Mouse (Mus musculus): Measurements from ENCODE around the gene Serinc5.

The Serinc5 gene

GRCm38 (mm10) chr13:92615201-92615600 is 4.3 kb downstream of the Serinc5 start:
- DNase-seq, result peak in 1 of 2 experiments; percentile 1

- no peak for DNase-seq
Measured at GRCm38 (mm10) chr13:92616459-92616858, 5.6 kb downstream of the Serinc5 start.

GRCm38 (mm10) chr13:92626196-92626595 is 15.3 kb downstream of the Serinc5 start:
- DNase-seq, result no peak

- DNase-seq, result no peak
Measured at GRCm38 (mm10) chr13:92626725-92627124, 15.8 kb downstream of the Serinc5 start.

- DNase-seq, result peak in 1 of 2 experiments; percentile 0
Measured at GRCm38 (mm10) chr13:92629509-92629908, 18.6 kb downstream of the Serinc5 start.

GRCm38 (mm10) chr13:92631450-92631849 is 20.6 kb downstream of the Serinc5 start:
- DNase-seq, result no peak

GRCm38 (mm10) chr13:92632550-92632949 is 21.7 kb downstream of the Serinc5 start:
- no peak for DNase-seq

- no peak for DNase-seq
Measured at GRCm38 (mm10) chr13:92635040-92635439, 24.1 kb downstream of the Serinc5 start.

- DNase-seq, result no peak
Measured at GRCm38 (mm10) chr13:92636226-92636909, 25.5 kb downstream of the Serinc5 start.

GRCm38 (mm10) chr13:92636910-92637275 is 26.0 kb downstream of the Serinc5 start:
- DNase-seq, result peak; percentile 52 to 56

GRCm38 (mm10) chr13:92639093-92640014 is 28.5 kb downstream of the Serinc5 start:
- peak; percentile 70 to 73 for DNase-seq

- DNase-seq, result no peak
Measured at GRCm38 (mm10) chr13:92644199-92644598, 33.3 kb downstream of the Serinc5 start.

GRCm38 (mm10) chr13:92644753-92645152 is 33.9 kb downstream of the Serinc5 start:
- no peak for DNase-seq

GRCm38 (mm10) chr13:92647695-92648094 is 36.8 kb downstream of the Serinc5 start:
- no peak for DNase-seq

- DNase-seq, result no peak
Measured at GRCm38 (mm10) chr13:92649111-92649510, 38.2 kb downstream of the Serinc5 start.

GRCm38 (mm10) chr13:92650956-92651355 is 40.1 kb downstream of the Serinc5 start:
- DNase-seq, result no peak

GRCm38 (mm10) chr13:92652498-92652897 is 41.6 kb downstream of the Serinc5 start:
- no peak for DNase-seq

- DNase-seq, result no peak
Measured at GRCm38 (mm10) chr13:92653283-92653682, 42.4 kb downstream of the Serinc5 start.

GRCm38 (mm10) chr13:92656815-92657513 is 46.1 kb downstream of the Serinc5 start:
- no peak for DNase-seq

GRCm38 (mm10) chr13:92659611-92660010 is 48.7 kb downstream of the Serinc5 start:
- no peak for DNase-seq

- DNase-seq, result no peak
Measured at GRCm38 (mm10) chr13:92662555-92663286, 51.8 kb downstream of the Serinc5 start.

- no peak for DNase-seq
Measured at GRCm38 (mm10) chr13:92665008-92665407, 54.1 kb downstream of the Serinc5 start.
